In genomic region chr9:44485516-44486161, GRCm38 (mm10) we compare ENCODE assay signal across 8 mouse cellular contexts. TPM values are rescaled to one million over a fixed set of nuclear protein-coding genes. Genes with fewer than 3 reads are reported as not detected.
DNase-seq lines count a peak whose midpoint lies in the region; ATAC-seq and TF ChIP-seq lines count a peak whose summit lies in the region.

No protein-coding gene starts in this region.

- intact Hi-C loops in left cerebral cortex, postnatal 4 days (cut with DNase I), result no loop called here
- intact Hi-C loops in left cerebral cortex, postnatal 36 days (cut with DNase I), result no loop called here

- no peaks in the 10 kb centered on the region for H3K27me3 ChIP-seq in embryonic facial prominence, embryonic 15.5 days
- no peaks in the 10 kb centered on the region for H3K27me3 ChIP-seq in hindbrain, embryonic 13.5 days
- no peaks in the 10 kb centered on the region for H3K27me3 ChIP-seq in liver, adult 2 months (ENCODE audit: control insufficient read depth, insufficient read depth, low read length)
- H3K27me3 ChIP-seq in neural tube, embryonic 15.5 days (replicated peaks), result no peaks in the 10 kb centered on the region

- H3K4me2 ChIP-seq in embryonic facial prominence, embryonic 15.5 days (replicated peaks), result peak overlapping the region; percentile 83
- H3K4me2 ChIP-seq in hindbrain, embryonic 13.5 days, result peak overlapping the region; percentile 99
- peak overlapping the region; percentile 98 for H3K4me2 ChIP-seq in neural tube, embryonic 15.5 days

- TF ChIP-seq POLR2A in liver, adult 2 months (IDR thresholded peaks at IDR 0.05; ENCODE audit: extremely low read depth, insufficient read depth, low read length), result peak; percentile 40; the same call in 1 of the 2 replicates

- no peak for ATAC-seq in embryonic facial prominence, embryonic 15.5 days (ENCODE audit: insufficient number of reproducible peaks, low FRiP score, low TSS enrichment, low read depth)
- no peak for ATAC-seq in hindbrain, embryonic 13.5 days (ENCODE audit: low FRiP score)
- ATAC-seq in neural tube, embryonic 15.5 days (ENCODE audit: low FRiP score), result no peak

- peak overlapping the region; percentile 96 for H3K27ac ChIP-seq in embryonic facial prominence, embryonic 15.5 days (replicated peaks)
- 0 out of 2 replicates have a peak overlapping the region, but pooled peaks have one; percentile 88 for H3K27ac ChIP-seq in hindbrain, embryonic 13.5 days
- peak overlapping the region; percentile 96 for H3K27ac ChIP-seq in liver, adult 2 months (replicated peaks; ENCODE audit: insufficient read depth, low read depth, low read length)
- H3K27ac ChIP-seq in neural tube, embryonic 15.5 days (replicated peaks), result peak overlapping the region; percentile 28; the same call in 1 of the 2 replicates

- peak overlapping the region; percentile 97 for H3K4me3 ChIP-seq in embryonic facial prominence, embryonic 15.5 days (replicated peaks)
- H3K4me3 ChIP-seq in hindbrain, embryonic 13.5 days, result peak overlapping the region; percentile 90
- peak overlapping the region; percentile 88 for H3K4me3 ChIP-seq in liver, adult 2 months (ENCODE audit: insufficient read depth, low read depth, low read length)
- H3K4me3 ChIP-seq in neural tube, embryonic 15.5 days (replicated peaks), result peak overlapping the region; percentile 72

- peaks cover 18% of the 10 kb centered on the region; the same call in 1 of the 2 replicates for H3K79me2 ChIP-seq in liver, adult 2 months (ENCODE audit: control insufficient read depth, insufficient read depth, low read length)

- no peaks in the 10 kb centered on the region for H3K36me3 ChIP-seq in embryonic facial prominence, embryonic 15.5 days
- H3K36me3 ChIP-seq in hindbrain, embryonic 13.5 days, result no peaks in the 10 kb centered on the region
- H3K36me3 ChIP-seq in liver, adult 2 months (ENCODE audit: control insufficient read depth, insufficient read depth, low read length), result no peaks in the 10 kb centered on the region
- no peaks in the 10 kb centered on the region for H3K36me3 ChIP-seq in neural tube, embryonic 15.5 days

- TF ChIP-seq CTCF in liver, adult 2 months (IDR thresholded peaks at IDR 0.05; ENCODE audit: low read depth, low read length), result no peak

- no peaks in the 10 kb centered on the region for H3K9me3 ChIP-seq in embryonic facial prominence, embryonic 15.5 days (replicated peaks)
- no peaks in the 10 kb centered on the region for H3K9me3 ChIP-seq in hindbrain, embryonic 13.5 days
- no peaks in the 10 kb centered on the region for H3K9me3 ChIP-seq in neural tube, embryonic 15.5 days (replicated peaks)

- peak overlapping the region; percentile 39; the same call in 1 of the 2 replicates for H3K9ac ChIP-seq in embryonic facial prominence, embryonic 15.5 days
- H3K9ac ChIP-seq in hindbrain, embryonic 13.5 days, result peak overlapping the region; percentile 98
- peak overlapping the region; percentile 90 for H3K9ac ChIP-seq in liver, adult 2 months (ENCODE audit: low read depth, low read length)
- H3K9ac ChIP-seq in neural tube, embryonic 15.5 days (replicated peaks), result peak overlapping the region; percentile 83; the same call in 1 of the 2 replicates

- WGBS in embryonic facial prominence, embryonic 15.5 days, result 15% methylated on average over 14 of the region's 14 CpGs
- WGBS in hindbrain, embryonic 13.5 days, result 29% methylated on average over 14 of the region's 14 CpGs
- 13% methylated on average over 14 of the region's 14 CpGs for WGBS in liver, adult 2 months
- 26% methylated on average over 14 of the region's 14 CpGs for WGBS in neural tube, embryonic 15.5 days

- peak; percentile 24 for DNase-seq in left cerebral cortex, postnatal 4 days
- DNase-seq in left cerebral cortex, postnatal 36 days (ENCODE audit: low spot score in 2 of 2), result no peak
- DNase-seq in liver, adult 2 months (ENCODE audit: extremely low read depth, low read depth, low spot score), result peak; percentile 93
- DNase-seq in left cerebral cortex, adult 11 months (ENCODE audit: low spot score), result no peak
- no peak for DNase-seq in c-Kit-positive CD71-positive TER-119-positive erythroid progenitor cells, embryonic 14.5 days (ENCODE audit: low spot score)

- H3K4me1 ChIP-seq in embryonic facial prominence, embryonic 15.5 days, result peaks cover 76% of the 10 kb centered on the region
- H3K4me1 ChIP-seq in hindbrain, embryonic 13.5 days (replicated peaks), result peaks cover 81% of the 10 kb centered on the region
- peaks cover 27% of the 10 kb centered on the region for H3K4me1 ChIP-seq in liver, adult 2 months (ENCODE audit: control insufficient read depth, insufficient read depth, low read length)
- H3K4me1 ChIP-seq in neural tube, embryonic 15.5 days, result peaks cover 82% of the 10 kb centered on the region

RNA-seq across cellular contexts. Expression of gene Bcl9l, which starts 3.0 kb away (rescaled TPM):
- total RNA-seq in left cerebral cortex, postnatal 4 days (2021), result 100 to 1,000 TPM; 109 to 113 TPM
- 10 to 100 TPM; 58.1 to 70.0 TPM for total RNA-seq in left cerebral cortex, postnatal 36 days (2021)
- polyA plus RNA-seq in embryonic facial prominence, embryonic 15.5 days (2015; fragmentation: Nextera tagmentation; extraction: Ambion mirVana), result 21.2 and 21.8 TPM in 2 replicates
- polyA plus RNA-seq in hindbrain, embryonic 13.5 days (2015; fragmentation: Nextera tagmentation; extraction: Ambion mirVana), result 8.6 TPM in 2 replicates
- 5.4 and 5.9 TPM in 2 replicates for total RNA-seq in liver, adult 2 months (2014; rRNA removed)
- 26.0 and 27.9 TPM in 2 replicates for polyA plus RNA-seq in liver, adult 2 months (2012; rRNA removed)
- polyA plus RNA-seq in neural tube, embryonic 15.5 days (2015; fragmentation: Nextera tagmentation; extraction: Ambion mirVana), result 9.7 and 11.5 TPM in 2 replicates

RNA-seq across cellular contexts. Expression of gene Upk2, which starts 30.9 kb away (rescaled TPM):
- not detected for total RNA-seq in left cerebral cortex, postnatal 4 days (2021)
- total RNA-seq in left cerebral cortex, postnatal 36 days (2021), result not detected
- polyA plus RNA-seq in embryonic facial prominence, embryonic 15.5 days (2015; fragmentation: Nextera tagmentation; extraction: Ambion mirVana), result 2.1 and 3.3 TPM in 2 replicates
- polyA plus RNA-seq in hindbrain, embryonic 13.5 days (2015; fragmentation: Nextera tagmentation; extraction: Ambion mirVana), result not detected in 2 replicates
- total RNA-seq in liver, adult 2 months (2014; rRNA removed), result not detected in 2 replicates
- polyA plus RNA-seq in liver, adult 2 months (2012; rRNA removed), result not detected in 2 replicates
- 0.73 TPM in 1 of 2 replicates, not detected in the other for polyA plus RNA-seq in neural tube, embryonic 15.5 days (2015; fragmentation: Nextera tagmentation; extraction: Ambion mirVana)

RNA-seq across cellular contexts. Expression of gene Foxr1, which starts 44.7 kb away (rescaled TPM):
- not detected for total RNA-seq in left cerebral cortex, postnatal 4 days (2021)
- total RNA-seq in left cerebral cortex, postnatal 36 days (2021), result not detected
- not detected in 2 replicates for polyA plus RNA-seq in embryonic facial prominence, embryonic 15.5 days (2015; fragmentation: Nextera tagmentation; extraction: Ambion mirVana)
- polyA plus RNA-seq in hindbrain, embryonic 13.5 days (2015; fragmentation: Nextera tagmentation; extraction: Ambion mirVana), result not detected in 2 replicates
- not detected in 2 replicates for total RNA-seq in liver, adult 2 months (2014; rRNA removed)
- not detected in 2 replicates for polyA plus RNA-seq in liver, adult 2 months (2012; rRNA removed)
- polyA plus RNA-seq in neural tube, embryonic 15.5 days (2015; fragmentation: Nextera tagmentation; extraction: Ambion mirVana), result 0.09 TPM in 1 of 2 replicates, not detected in the other

Comparison
In these comparisons a context has a peak if more than half of its experiments do, and no peak if none do; other contexts are left out.
1. DNase-seq: peak in left cerebral cortex, postnatal 4 days (single experiment) and liver, adult 2 months (single experiment); none in left cerebral cortex, postnatal 36 days (0 of 2), left cerebral cortex, adult 11 months (single experiment) and c-Kit-positive CD71-positive TER-119-positive erythroid progenitor cells, embryonic 14.5 days (single experiment).
2. H3K27ac ChIP-seq: peak in every context shown above with its lines; median percentile 96 in embryonic facial prominence, embryonic 15.5 days; 96 in liver, adult 2 months; 88 in hindbrain, embryonic 13.5 days; 28 in neural tube, embryonic 15.5 days.
3. H3K9ac ChIP-seq: peak in every context shown above with its lines; median percentile 98 in hindbrain, embryonic 13.5 days; 90 in liver, adult 2 months; 83 in neural tube, embryonic 15.5 days; 39 in embryonic facial prominence, embryonic 15.5 days.
4. Peak in every context shown above with its lines, with median percentiles within 50 percentile points of each other: H3K4me2 ChIP-seq and H3K4me3 ChIP-seq.